ENCODE assay signal across 13 mouse cellular contexts in genomic region chr9:104972828-104973227, GRCm38 (mm10).
A peak's percentile ranks its signal among the peaks of the same experiment; 100 is the strongest.
DNase-seq lines count a peak whose midpoint lies in the region; ATAC-seq and TF ChIP-seq lines count a peak whose summit lies in the region.
"Had no signal": no experiment of that assay in that cellular context is flagged by ENCODE, and none has a peak within 500 bp of the region (broad histone marks: within the 10 kb centered on the region; RNA-seq: fewer than 3 reads in every experiment).

No protein-coding gene starts in this region.

- peak; percentile 3 for DNase-seq in embryo, embryonic 10.5 days (ENCODE audit: low spot score)
- no peak for DNase-seq in embryo, embryonic 11 days
- DNase-seq in liver, adult 2 months (ENCODE audit: extremely low read depth, low read depth, low spot score) = peak; percentile 30
- DNase-seq in retina, postnatal 1 day = peak; percentile 43
- no peak for DNase-seq in thymus, adult 2 months
- no peak for DNase-seq in left cerebral cortex, postnatal 10 days (ENCODE audit: extremely low spot score in 1 of 2, low spot score in 2 of 2)
- DNase-seq: adrenal gland, postnatal 25 days; kidney, adult 8-10 months; thymus, postnatal 4 days had no signal

- H3K4me2 ChIP-seq in liver, embryonic 12.5 days = no peak overlapping the region

- H3K27me3 ChIP-seq in liver, adult 2 months (ENCODE audit: control insufficient read depth, insufficient read depth, low read length) = no peaks in the 10 kb centered on the region
- H3K27me3 ChIP-seq in liver, embryonic 12.5 days (replicated peaks) = no peaks in the 10 kb centered on the region
- H3K27me3 ChIP-seq in thymus, adult 2 months (ENCODE audit: control insufficient read depth, insufficient read depth, low read length) = no peaks in the 10 kb centered on the region

- H3K9me3 ChIP-seq in liver, embryonic 12.5 days (replicated peaks) = no peaks in the 10 kb centered on the region
- H3K9me3 ChIP-seq: midbrain, embryonic 10.5 days had no signal

- no peaks in the 10 kb centered on the region for H3K79me2 ChIP-seq in liver, adult 2 months (ENCODE audit: control insufficient read depth, insufficient read depth, low read length)

- H3K4me3 ChIP-seq in liver, adult 2 months (ENCODE audit: insufficient read depth, low read depth, low read length) = no peak overlapping the region
- H3K4me3 ChIP-seq in liver, embryonic 12.5 days = no peak overlapping the region
- no peak overlapping the region for H3K4me3 ChIP-seq in thymus, adult 2 months (ENCODE audit: control insufficient read depth, insufficient read depth, low read length)
- H3K4me3 ChIP-seq: midbrain, embryonic 10.5 days had no signal

- no peaks in the 10 kb centered on the region for H3K4me1 ChIP-seq in liver, adult 2 months (ENCODE audit: control insufficient read depth, insufficient read depth, low read length)
- H3K4me1 ChIP-seq in liver, embryonic 12.5 days = no peaks in the 10 kb centered on the region
- H3K4me1 ChIP-seq in thymus, adult 2 months (replicated peaks; ENCODE audit: control insufficient read depth, insufficient read depth, low read length) = no peaks in the 10 kb centered on the region

- H3K9ac ChIP-seq in liver, adult 2 months (ENCODE audit: low read depth, low read length) = no peak overlapping the region
- H3K9ac ChIP-seq in liver, embryonic 12.5 days = no peak overlapping the region

- intact Hi-C loops in left cerebral cortex, postnatal 10 days (cut with DNase I) = no loop called here

- 78% methylated on average over 7 of the region's 7 CpGs for WGBS in liver, adult 2 months
- WGBS in liver, embryonic 12.5 days (ENCODE audit: insufficient replicate concordance) = 35% methylated on average over 7 of the region's 7 CpGs
- 17% methylated on average over 7 of the region's 7 CpGs for WGBS in thymus, adult 2 months

- no peaks in the 10 kb centered on the region for H3K36me3 ChIP-seq in liver, adult 2 months (ENCODE audit: control insufficient read depth, insufficient read depth, low read length)
- no peaks in the 10 kb centered on the region for H3K36me3 ChIP-seq in liver, embryonic 12.5 days
- no peaks in the 10 kb centered on the region for H3K36me3 ChIP-seq in thymus, adult 2 months (ENCODE audit: control insufficient read depth, insufficient read depth, low read length)
- H3K36me3 ChIP-seq: midbrain, embryonic 10.5 days had no signal

- no peak for ATAC-seq in liver, embryonic 12.5 days
- peak; percentile 100 for ATAC-seq in granulocyte monocyte progenitor cell, adult 5-6 weeks (replicated peaks; ENCODE audit: poor library complexity, severe bottlenecking)
- ATAC-seq: hindbrain, embryonic 16.5 days had no signal

- H3K27ac ChIP-seq in liver, adult 2 months (replicated peaks; ENCODE audit: insufficient read depth, low read depth, low read length) = no peak overlapping the region
- H3K27ac ChIP-seq in liver, embryonic 12.5 days = no peak overlapping the region
- H3K27ac ChIP-seq in thymus, adult 2 months (ENCODE audit: control insufficient read depth, insufficient read depth, low read length) = no peak overlapping the region
- H3K27ac ChIP-seq: midbrain, embryonic 10.5 days had no signal

- TF ChIP-seq POLR2A in liver, adult 2 months (IDR thresholded peaks at IDR 0.05; ENCODE audit: extremely low read depth, insufficient read depth, low read length) = no peak
- no peak for TF ChIP-seq POLR2A in thymus, adult 2 months (IDR thresholded peaks at IDR 0.05; ENCODE audit: control insufficient read depth, extremely low read depth, insufficient read depth, low read length, poor library complexity)

- no peak for TF ChIP-seq CTCF in liver, adult 2 months (IDR thresholded peaks at IDR 0.05; ENCODE audit: low read depth, low read length)
- no peak for TF ChIP-seq CTCF in thymus, adult 2 months (IDR thresholded peaks at IDR 0.05; ENCODE audit: borderline replicate concordance, control insufficient read depth, extremely low read depth, insufficient read depth, low read length, poor library complexity)

Comparison
In these comparisons a context has a peak if more than half of its experiments do, and no peak if none do; other contexts are left out.
1. DNase-seq: peak in embryo, embryonic 10.5 days (single experiment), liver, adult 2 months (single experiment) and retina, postnatal 1 day (single experiment); none in embryo, embryonic 11 days (single experiment), thymus, adult 2 months (single experiment) and left cerebral cortex, postnatal 10 days (0 of 2).